Mouse (Mus musculus) C2C12 (cell line): ENCODE results near the gene Slc44a5. TPM values are rescaled to one million over a fixed set of nuclear protein-coding genes. Genes with fewer than 3 reads are reported as not detected.
A peak's percentile ranks its signal among the peaks of the same experiment; 100 is the strongest.

Source experiments
- H3K27me3 ChIP-seq: one replicate; pipeline ENCODE4 v1.6.1; 2011; ENCODE audit not compliant: control insufficient read depth, insufficient read depth, insufficient read length
- H3K36me3 ChIP-seq: one replicate; pipeline ENCODE4 v1.6.1; 2011; ENCODE audit not compliant: control insufficient read depth, insufficient read depth
- H3K4me3 ChIP-seq: one replicate; pipeline ENCODE4 v1.5.1; 2011; ENCODE audit warnings: mild to moderate bottlenecking, control low read depth; ENCODE audit not compliant: poor library complexity, insufficient read depth, severe bottlenecking
- H3K79me2 ChIP-seq: one replicate; pipeline ENCODE4 v1.6.1; 2011; ENCODE audit not compliant: control insufficient read depth, insufficient read depth
- H3K79me3 ChIP-seq: one replicate; pipeline ENCODE4 v1.6.1; 2011; ENCODE audit warnings: low read depth, control low read depth
- H3ac ChIP-seq: one replicate; pipeline ENCODE3; 2011; ENCODE audit warnings: low read depth; ENCODE audit not compliant: control insufficient read depth, insufficient read length
- CEBPB ChIP-seq: IDR thresholded peaks from one replicate; pipeline ENCODE4 v1.6.1; 2011; ENCODE audit warnings: low read depth, mild to moderate bottlenecking, control low read depth, moderate library complexity
- CTCF ChIP-seq: IDR thresholded peaks from one replicate; pipeline ENCODE4 v1.5.1; 2011; ENCODE audit not compliant: control insufficient read depth, insufficient read depth, insufficient read length
- FOSL1 ChIP-seq: IDR thresholded peaks from one replicate; pipeline ENCODE4 v1.8.0; 2011; ENCODE audit warnings: mild to moderate bottlenecking, low read length; ENCODE audit not compliant: poor library complexity, insufficient read depth, severe bottlenecking
- MAX ChIP-seq: IDR thresholded peaks from one replicate; pipeline ENCODE4 v1.6.1; 2011; ENCODE audit warnings: mild to moderate bottlenecking, control low read depth
- MYOD1 ChIP-seq: IDR thresholded peaks from one replicate; pipeline ENCODE4 v1.6.1; 2011; ENCODE audit warnings: low read depth; ENCODE audit not compliant: control insufficient read depth, insufficient read length
- MYOG ChIP-seq: IDR thresholded peaks from one replicate; pipeline ENCODE4 v1.6.1; 2011; ENCODE audit not compliant: control insufficient read depth, insufficient read length; ENCODE audit errors: extremely low read depth
- USF1 ChIP-seq: IDR thresholded peaks from one replicate; pipeline ENCODE4 v1.6.1; 2011; ENCODE audit warnings: low read depth, mild to moderate bottlenecking, control low read depth, moderate library complexity
- polyA plus RNA-seq: library from polyadenylated mRNA; unstranded; fragments of >200 nt; fragmentation: generic; extraction: Trizol; gene quantifications from one replicate; pipeline ENCODE4 v1.2.1, GENCODE M21; 2012; ENCODE audit warnings: missing spikeins

Slc44a5 gene
- polyA plus RNA-seq, 1 experiment = 0.06 TPM

DNA sequence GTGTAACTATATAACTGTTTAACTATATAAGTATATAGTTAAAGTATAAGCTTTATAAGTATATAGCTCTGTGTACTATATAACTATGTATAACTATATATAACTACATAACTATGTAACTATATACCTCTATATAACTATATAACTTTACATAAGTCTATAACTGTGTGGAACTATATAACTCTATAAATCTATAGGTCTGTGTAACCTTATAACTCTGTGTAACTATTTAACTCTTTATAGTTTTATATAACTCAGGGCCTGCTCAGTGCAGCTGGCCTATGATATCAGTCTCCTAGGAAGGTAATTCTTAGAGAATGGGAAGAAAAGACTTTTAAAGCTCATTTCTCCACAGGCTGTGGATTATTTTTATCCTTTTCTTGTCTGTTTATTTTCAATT, 284.1 kb downstream of the Slc44a5 start:
- no peaks in the 10 kb centered on the region for H3K27me3 ChIP-seq
- H3K79me3 ChIP-seq = no peaks in the 10 kb centered on the region
- H3K36me3 ChIP-seq = no peaks in the 10 kb centered on the region
- TF ChIP-seq MYOD1 = no peak
- TF ChIP-seq MYOG = no peak
- TF ChIP-seq CTCF = no peak
- TF ChIP-seq USF1 = no peak
- no peak for TF ChIP-seq FOSL1
- no peak for TF ChIP-seq CEBPB
- no peak for TF ChIP-seq MAX
- no peaks in the 10 kb centered on the region for H3K79me2 ChIP-seq
- H3K4me3 ChIP-seq = no peak overlapping the region
- no peak overlapping the region for H3ac ChIP-seq

GRCm38 (mm10) chr3:154268313-154268712, 295.1 kb downstream of the Slc44a5 start:
- H3K27me3 ChIP-seq = no peaks in the 10 kb centered on the region
- no peak overlapping the region for H3K4me3 ChIP-seq
- TF ChIP-seq MYOD1 (no peak), CTCF (no peak), MAX (no peak), MYOG (no peak), CEBPB (no peak), FOSL1 (no peak), USF1 (no peak)
- H3K36me3 ChIP-seq = no peaks in the 10 kb centered on the region
- no peaks in the 10 kb centered on the region for H3K79me2 ChIP-seq
- H3ac ChIP-seq = no peak overlapping the region
- no peaks in the 10 kb centered on the region for H3K79me3 ChIP-seq

- Histone ChIP-seq H3K79me2 (no peaks in the 10 kb centered on the region), H3K27me3 (no peaks in the 10 kb centered on the region), H3K79me3 (no peaks in the 10 kb centered on the region), H3K4me3 (no peak overlapping the region), H3K36me3 (no peaks in the 10 kb centered on the region), H3ac (no peak overlapping the region)
- TF ChIP-seq CEBPB (no peak), CTCF (peak; percentile 98)
Observed at GRCm38 (mm10) chr3:154269757-154270366, 296.6 kb downstream of the Slc44a5 start.

- Histone ChIP-seq H3K36me3 (no peaks in the 10 kb centered on the region), H3K27me3 (no peaks in the 10 kb centered on the region), H3K4me3 (no peak overlapping the region), H3K79me3 (no peaks in the 10 kb centered on the region), H3ac (no peak overlapping the region), H3K79me2 (no peaks in the 10 kb centered on the region)
- TF ChIP-seq CEBPB = no peak
- no peak for TF ChIP-seq MAX
Observed at GRCm38 (mm10) chr3:154274681-154275080, 301.4 kb downstream of the Slc44a5 start.

- H3K79me2 ChIP-seq = no peaks in the 10 kb centered on the region
- no peaks in the 10 kb centered on the region for H3K79me3 ChIP-seq
- H3K4me3 ChIP-seq = no peak overlapping the region
- no peak overlapping the region for H3ac ChIP-seq
- no peaks in the 10 kb centered on the region for H3K36me3 ChIP-seq
- no peak for TF ChIP-seq CEBPB
- no peak for TF ChIP-seq CTCF
- no peak for TF ChIP-seq MYOD1
- no peak for TF ChIP-seq FOSL1
- TF ChIP-seq USF1 = no peak
- no peak for TF ChIP-seq MAX
- no peak for TF ChIP-seq MYOG
- H3K27me3 ChIP-seq = no peaks in the 10 kb centered on the region
Observed at GRCm38 (mm10) chr3:154284260-154284659, 311.0 kb downstream of the Slc44a5 start.

- Histone ChIP-seq H3K79me2 (no peaks in the 10 kb centered on the region), H3ac (no peak overlapping the region), H3K79me3 (no peaks in the 10 kb centered on the region), H3K4me3 (no peak overlapping the region), H3K36me3 (no peaks in the 10 kb centered on the region), H3K27me3 (no peaks in the 10 kb centered on the region)
- TF ChIP-seq USF1 (no peak), MAX (no peak), CTCF (no peak), CEBPB (no peak), FOSL1 (no peak), MYOG (no peak), MYOD1 (no peak)
Observed at GRCm38 (mm10) chr3:154285351-154285750, 312.1 kb downstream of the Slc44a5 start.
